In genomic region chr3:37348221-37349165, GRCm38 (mm10) we compare ENCODE assay signal across 8 mouse cellular contexts. TPM values are rescaled to one million over a fixed set of nuclear protein-coding genes. Genes with fewer than 3 reads are reported as not detected.
DNase-seq lines count a peak whose midpoint lies in the region; ATAC-seq and TF ChIP-seq lines count a peak whose summit lies in the region.

TSS of gene Fgf2 (plus strand) at chr3:37348346.

- peak within 1 kb of the TSS; percentile 65 for H3K27ac ChIP-seq in limb, embryonic 14.5 days (replicated peaks; ENCODE audit: low read depth, low read length)
- no peak within 1 kb of the TSS for H3K27ac ChIP-seq in neural tube, embryonic 12.5 days

- 3% methylated on average over 51 of the region's 75 CpGs for WGBS in limb, embryonic 14.5 days
- under 1% methylated on average over 75 of the region's 75 CpGs for WGBS in neural tube, embryonic 12.5 days

- TF ChIP-seq POLR2A in limb, embryonic 14.5 days (IDR thresholded peaks at IDR 0.05; ENCODE audit: borderline replicate concordance, extremely low read depth, insufficient read depth, insufficient read length): no peak

- no peaks in the 10 kb centered on the region for H3K9me3 ChIP-seq in limb, embryonic 14.5 days (ENCODE audit: control insufficient read depth, low read length)
- H3K9me3 ChIP-seq in neural tube, embryonic 12.5 days: no peaks in the 10 kb centered on the region

- DNase-seq in cerebellum, postnatal 14 days: peak; percentile 17 to 20
- no peak for DNase-seq in cerebellum, adult 9-10 months
- DNase-seq in gastrocnemius, postnatal 36 days: peak; percentile 43 to 53
- peak; percentile 61 for DNase-seq in induced T-regulatory cell, adult 2 months (ENCODE audit: low read depth)
- peak; percentile 56 for DNase-seq in limb, embryonic 14.5 days (ENCODE audit: low spot score)
- peak; percentile 50 for DNase-seq in thymus, postnatal 4 days

- H3K36me3 ChIP-seq in limb, embryonic 14.5 days (ENCODE audit: control insufficient read depth, insufficient read depth, low read length): 0 out of 2 replicates have a peak, but pooled peaks cover 4% of the 10 kb centered on the region
- H3K36me3 ChIP-seq in neural tube, embryonic 12.5 days: no peaks in the 10 kb centered on the region

- intact Hi-C loops in gastrocnemius, postnatal 36 days (cut with DNase I): loop anchor here (2.0 kb wide), 1 partner anchor 30 kb away; no protein-coding TSS in a partner anchor

- H3K4me3 ChIP-seq in limb, embryonic 14.5 days (replicated peaks; ENCODE audit: low read length): peak within 1 kb of the TSS; percentile 84
- peak within 1 kb of the TSS; percentile 69 for H3K4me3 ChIP-seq in neural tube, embryonic 12.5 days

- peak within 1 kb of the TSS; percentile 92 for H3K4me2 ChIP-seq in limb, embryonic 14.5 days (replicated peaks; ENCODE audit: low read depth, low read length, severe bottlenecking)
- H3K4me2 ChIP-seq in neural tube, embryonic 12.5 days (replicated peaks): peak within 1 kb of the TSS; percentile 100

- H3K4me1 ChIP-seq in limb, embryonic 14.5 days (ENCODE audit: control insufficient read depth, insufficient read depth, low read length): peaks cover 15% of the 10 kb centered on the region
- H3K4me1 ChIP-seq in neural tube, embryonic 12.5 days: peaks cover 5% of the 10 kb centered on the region; the same call in 1 of the 2 replicates

- H3K9ac ChIP-seq in limb, embryonic 14.5 days (ENCODE audit: low read depth, low read length, severe bottlenecking): peak within 1 kb of the TSS; percentile 94
- peak within 1 kb of the TSS; percentile 75 for H3K9ac ChIP-seq in neural tube, embryonic 12.5 days

- no peaks in the 10 kb centered on the region for H3K27me3 ChIP-seq in limb, embryonic 14.5 days (ENCODE audit: control insufficient read depth, insufficient read depth, low read length)
- H3K27me3 ChIP-seq in neural tube, embryonic 12.5 days (replicated peaks): peaks cover 32% of the 10 kb centered on the region

- peak; percentile 39 for ATAC-seq in common myeloid progenitor, adult 5-6 weeks (replicated peaks; ENCODE audit: low read depth, poor library complexity, severe bottlenecking)
- peak; percentile 85 for ATAC-seq in limb, embryonic 14.5 days (ENCODE audit: low FRiP score, low read depth)
- peak; percentile 84 for ATAC-seq in neural tube, embryonic 12.5 days (ENCODE audit: low FRiP score, low read depth)

RNA-seq across cellular contexts. Expression of gene Fgf2, which starts in this region (rescaled TPM):
- total RNA-seq in common myeloid progenitor, adult 5-6 weeks (2017): 0.05 and 0.23 TPM in 2 replicates
- total RNA-seq in gastrocnemius, postnatal 36 days (2021): 1 to 10 TPM; 3.2 to 8.9 TPM
- 12.7 and 12.9 TPM in 2 replicates for polyA plus RNA-seq in limb, embryonic 14.5 days (2012; rRNA removed)
- 10.5 and 10.8 TPM in 2 replicates for polyA plus RNA-seq in limb, embryonic 14.5 days (2014; fragmentation: Nextera tagmentation; extraction: Ambion mirVana)
- polyA plus RNA-seq in neural tube, embryonic 12.5 days (2016; fragmentation: Nextera tagmentation; extraction: Ambion mirVana): 0.39 and 0.46 TPM in 2 replicates

Comparison
In these comparisons a context has a peak if more than half of its experiments do, and no peak if none do; other contexts are left out.
1. Peak in ATAC-seq in common myeloid progenitor, adult 5-6 weeks; RNA of the gene not detected or under 1 TPM.
2. Peak in ATAC-seq, H3K4me3 ChIP-seq, H3K9ac ChIP-seq and H3K4me2 ChIP-seq in neural tube, embryonic 12.5 days; RNA of the gene not detected or under 1 TPM.